Comparison of ENCODE assay signal across 9 mouse cellular contexts in genomic region chr8:108706848-108707541, GRCm38 (mm10).
DNase-seq lines count a peak whose midpoint lies in the region; ATAC-seq and TF ChIP-seq lines count a peak whose summit lies in the region.
"Had no signal": no experiment of that assay in that cellular context is flagged by ENCODE, and none has a peak within 500 bp of the region (broad histone marks: within the 10 kb centered on the region; RNA-seq: fewer than 3 reads in every experiment).

No protein-coding gene starts in this region.

- no peaks in the 10 kb centered on the region for H3K9me3 ChIP-seq in kidney, postnatal 0 days (replicated peaks; ENCODE audit: low read length)
- no peaks in the 10 kb centered on the region for H3K9me3 ChIP-seq in liver, embryonic 16.5 days (replicated peaks; ENCODE audit: control insufficient read depth, low read length)
- no peaks in the 10 kb centered on the region for H3K9me3 ChIP-seq in stomach, embryonic 15.5 days

- no peak for DNase-seq in kidney, postnatal 0 days (ENCODE audit: low spot score)
- DNase-seq in kidney, adult 9 months: no peak
- no peak for DNase-seq in urinary bladder, postnatal 4 days (ENCODE audit: low spot score in 2 of 2)
- DNase-seq in gastrocnemius, postnatal 10 days: no peak
- DNase-seq in c-Kit-positive CD71-positive TER-119-positive erythroid progenitor cells, embryonic 14.5 days (ENCODE audit: low spot score): no peak
- DNase-seq: spleen, adult 18-20 months had no signal

- ATAC-seq in kidney, postnatal 0 days (replicated peaks; ENCODE audit: low FRiP score, low read depth): no peak
- ATAC-seq in granulocyte monocyte progenitor cell, adult 5-6 weeks (replicated peaks; ENCODE audit: poor library complexity, severe bottlenecking): peak; percentile 41
- ATAC-seq in liver, embryonic 16.5 days (ENCODE audit: low read depth): peak; percentile 70
- peak; percentile 24; the same call in 1 of the 2 replicates for ATAC-seq in stomach, embryonic 15.5 days (ENCODE audit: insufficient read depth, low FRiP score, low read depth)

- 54% methylated on average over 6 of the region's 6 CpGs for WGBS in kidney, postnatal 0 days
- 24% methylated on average over 6 of the region's 6 CpGs for WGBS in liver, embryonic 16.5 days (ENCODE audit: insufficient replicate concordance)
- 19% methylated on average over 6 of the region's 6 CpGs for WGBS in stomach, embryonic 15.5 days

- H3K36me3 ChIP-seq in kidney, postnatal 0 days (ENCODE audit: insufficient read depth, low read length): no peaks in the 10 kb centered on the region
- H3K36me3 ChIP-seq in liver, embryonic 16.5 days (ENCODE audit: control insufficient read depth, insufficient read depth): no peaks in the 10 kb centered on the region
- H3K36me3 ChIP-seq in stomach, embryonic 15.5 days: no peaks in the 10 kb centered on the region

- no peak overlapping the region for H3K4me2 ChIP-seq in kidney, postnatal 0 days (ENCODE audit: low read length)
- H3K4me2 ChIP-seq in liver, embryonic 16.5 days (ENCODE audit: low read depth, low read length): no peak overlapping the region
- H3K4me2 ChIP-seq in stomach, embryonic 15.5 days: peak overlapping the region; percentile 71

- no peaks in the 10 kb centered on the region for H3K27me3 ChIP-seq in kidney, postnatal 0 days (ENCODE audit: insufficient read depth, low read length)
- peaks cover 46% of the 10 kb centered on the region for H3K27me3 ChIP-seq in liver, embryonic 16.5 days (ENCODE audit: control insufficient read depth, insufficient read depth, low read depth, low read length)
- no peaks in the 10 kb centered on the region for H3K27me3 ChIP-seq in stomach, embryonic 15.5 days (replicated peaks)

- no peak overlapping the region for H3K9ac ChIP-seq in kidney, postnatal 0 days (ENCODE audit: low read depth, low read length)
- no peak overlapping the region for H3K9ac ChIP-seq in liver, embryonic 16.5 days (ENCODE audit: low read depth, low read length)
- H3K9ac ChIP-seq in stomach, embryonic 15.5 days: no peak overlapping the region

- H3K4me1 ChIP-seq in kidney, postnatal 0 days (replicated peaks; ENCODE audit: insufficient read depth, low read length): peaks cover 14% of the 10 kb centered on the region
- peaks cover 6% of the 10 kb centered on the region for H3K4me1 ChIP-seq in liver, embryonic 16.5 days (ENCODE audit: control insufficient read depth, low read depth, low read length)
- peaks cover 49% of the 10 kb centered on the region for H3K4me1 ChIP-seq in stomach, embryonic 15.5 days

- TF ChIP-seq CTCF in kidney, postnatal 0 days (IDR thresholded peaks at IDR 0.05; ENCODE audit: low read depth): no peak

- peak overlapping the region; percentile 36 for H3K27ac ChIP-seq in kidney, postnatal 0 days
- H3K27ac ChIP-seq in liver, embryonic 16.5 days (ENCODE audit: low read length): peak overlapping the region; percentile 57
- peak overlapping the region; percentile 54 for H3K27ac ChIP-seq in stomach, embryonic 15.5 days

- no peak overlapping the region for H3K4me3 ChIP-seq in kidney, postnatal 0 days (replicated peaks; ENCODE audit: low read depth, low read length)
- no peak overlapping the region for H3K4me3 ChIP-seq in liver, embryonic 16.5 days (ENCODE audit: low read depth, low read length)
- peak overlapping the region; percentile 14; the same call in 1 of the 2 replicates for H3K4me3 ChIP-seq in stomach, embryonic 15.5 days (replicated peaks)
